Mouse (Mus musculus) myocyte (in vitro differentiated cells): ENCODE data around the gene Zfp870. TPM values are rescaled to one million over a fixed set of nuclear protein-coding genes. Genes with fewer than 3 reads are reported as not detected.

Source experiments
- H3K27me3 ChIP-seq: one replicate; pipeline ENCODE4 v1.6.1; 2011; ENCODE audit not compliant: control insufficient read depth, insufficient read depth, insufficient read length
- H3K36me3 ChIP-seq: one replicate; pipeline ENCODE4 v1.6.1; 2011; ENCODE audit not compliant: control insufficient read depth, insufficient read depth
- H3K4me2 ChIP-seq: one replicate; pipeline ENCODE4 v1.6.1; 2011; ENCODE audit warnings: low read depth, control low read depth
- H3K4me3 ChIP-seq: one replicate; pipeline ENCODE4 v1.5.1; 2011; ENCODE audit warnings: mild to moderate bottlenecking, control low read depth, moderate library complexity
- H3K79me2 ChIP-seq: one replicate; pipeline ENCODE4 v1.6.1; 2011; ENCODE audit not compliant: control insufficient read depth, insufficient read depth
- H3ac ChIP-seq: one replicate; pipeline ENCODE4 v1.6.1; 2011; ENCODE audit not compliant: control insufficient read depth, insufficient read length
- CEBPB ChIP-seq: IDR thresholded peaks from 2 replicates; pipeline ENCODE4 v1.6.1; 2011; ENCODE audit warnings: mild to moderate bottlenecking, moderate library complexity; ENCODE audit not compliant: poor library complexity, insufficient read depth, severe bottlenecking
- E2F4 ChIP-seq: IDR thresholded peaks from one replicate; pipeline ENCODE4 v1.6.1; 2011; ENCODE audit warnings: mild to moderate bottlenecking, control low read depth, moderate library complexity; ENCODE audit not compliant: insufficient read depth
- MAX ChIP-seq: IDR thresholded peaks from one replicate; pipeline ENCODE4 v1.6.1; 2011; ENCODE audit warnings: low read depth, mild to moderate bottlenecking, control low read depth
- MYOD1 ChIP-seq, 3 experiments: IDR thresholded peaks; one replicate each; pipeline ENCODE4 v1.6.1; 2011; ENCODE audit warnings: control low read depth in 2 of 3, low read depth in 2 of 3, mild to moderate bottlenecking in 2 of 3, moderate library complexity in 1 of 3; ENCODE audit not compliant: insufficient read length in 2 of 3, control insufficient read depth in 1 of 3
- MYOG ChIP-seq, 3 experiments: IDR thresholded peaks; one replicate each; pipeline ENCODE4 v1.6.1; 2011; ENCODE audit warnings: control low read depth in 2 of 3, low read depth in 2 of 3, mild to moderate bottlenecking in 2 of 3; ENCODE audit not compliant: insufficient read length in 2 of 3, control insufficient read depth in 1 of 3, insufficient read depth in 1 of 3
- POLR2A ChIP-seq: IDR thresholded peaks from one replicate; pipeline ENCODE4 v1.6.1; 2011; ENCODE audit warnings: low read depth, mild to moderate bottlenecking, control low read depth, moderate library complexity; ENCODE audit not compliant: insufficient read length
- POLR2AphosphoS2 ChIP-seq: IDR thresholded peaks from one replicate; pipeline ENCODE4 v1.6.1; 2011; ENCODE audit warnings: low read depth, control low read depth; ENCODE audit not compliant: insufficient read length
- REST ChIP-seq: IDR thresholded peaks from one replicate; pipeline ENCODE4 v1.6.1; 2011; ENCODE audit warnings: mild to moderate bottlenecking, control low read depth, moderate library complexity; ENCODE audit not compliant: insufficient read depth, insufficient read length
- SRF ChIP-seq: IDR thresholded peaks from one replicate; pipeline ENCODE4 v1.6.1; 2011; ENCODE audit warnings: low read depth; ENCODE audit not compliant: control insufficient read depth, insufficient read length
- TCF12 ChIP-seq: IDR thresholded peaks from one replicate; pipeline ENCODE4 v1.6.1; 2011; ENCODE audit warnings: mild to moderate bottlenecking, control low read depth; ENCODE audit not compliant: poor library complexity, insufficient read depth, severe bottlenecking
- TCF3 ChIP-seq: IDR thresholded peaks from one replicate; pipeline ENCODE4 v1.6.1; 2011; ENCODE audit warnings: low read depth, control low read depth; ENCODE audit not compliant: insufficient read length
- USF1 ChIP-seq: IDR thresholded peaks from one replicate; pipeline ENCODE4 v1.6.1; 2011; ENCODE audit warnings: low read depth, mild to moderate bottlenecking, control low read depth, moderate library complexity
- polyA plus RNA-seq: library from polyadenylated mRNA; unstranded; fragments of >200 nt; fragmentation: generic; extraction: Trizol; gene quantifications from one replicate; pipeline ENCODE4 v1.2.1, GENCODE M21; 2012; ENCODE audit warnings: missing spikeins

The Zfp870 gene
- 0.91 TPM for polyA plus RNA-seq

GRCm38 (mm10) chr17:32891239-32892180, at the start of gene Zfp870:
Zfp870 (minus strand) TSS chr17:32891642.
- H3K36me3 ChIP-seq = no peaks in the 10 kb centered on the region
- H3K4me3 ChIP-seq = peak within 1 kb of the TSS; percentile 70
- no peak within 1 kb of the TSS for H3ac ChIP-seq
- H3K4me2 ChIP-seq = peak within 1 kb of the TSS; percentile 74
- TF ChIP-seq SRF (no peak), POLR2AphosphoS2 (no peak), POLR2A (peak; percentile 14), TCF12 (no peak), MAX (no peak), E2F4 (no peak), REST (no peak), TCF3 (no peak), MYOD1 (IDR thresholded peaks at IDR 0.05; ENCODE audit: control insufficient read depth in 1 of 3, insufficient read length in 2 of 3, low read depth in 2 of 3) (peak in 2 of 3 experiments; percentile 2 to 26), MYOG (IDR thresholded peaks at IDR 0.05; ENCODE audit: control insufficient read depth in 1 of 3, insufficient read depth in 1 of 3, insufficient read length in 2 of 3, low read depth in 2 of 3) (no peak), CEBPB (no peak)
- H3K79me2 ChIP-seq = no peaks in the 10 kb centered on the region
- peaks cover under 1% of the 10 kb centered on the region for H3K27me3 ChIP-seq

- no peak overlapping the region for H3K4me3 ChIP-seq
- no peaks in the 10 kb centered on the region for H3K27me3 ChIP-seq
- TF ChIP-seq MYOD1 (IDR thresholded peaks at IDR 0.05; ENCODE audit: control insufficient read depth in 1 of 3, insufficient read length in 2 of 3, low read depth in 2 of 3) (no peak), MAX (no peak), TCF3 (no peak), CEBPB (no peak), USF1 (no peak), SRF (no peak), POLR2AphosphoS2 (no peak), REST (no peak), POLR2A (no peak), E2F4 (no peak), MYOG (IDR thresholded peaks at IDR 0.05; ENCODE audit: control insufficient read depth in 1 of 3, insufficient read depth in 1 of 3, insufficient read length in 2 of 3, low read depth in 2 of 3) (no peak), TCF12 (no peak)
- no peaks in the 10 kb centered on the region for H3K36me3 ChIP-seq
- no peak overlapping the region for H3K4me2 ChIP-seq
- H3ac ChIP-seq = no peak overlapping the region
- no peaks in the 10 kb centered on the region for H3K79me2 ChIP-seq
Measured at GRCm38 (mm10) chr17:32939831-32940230, 48.4 kb upstream of the Zfp870 start.

DNA sequence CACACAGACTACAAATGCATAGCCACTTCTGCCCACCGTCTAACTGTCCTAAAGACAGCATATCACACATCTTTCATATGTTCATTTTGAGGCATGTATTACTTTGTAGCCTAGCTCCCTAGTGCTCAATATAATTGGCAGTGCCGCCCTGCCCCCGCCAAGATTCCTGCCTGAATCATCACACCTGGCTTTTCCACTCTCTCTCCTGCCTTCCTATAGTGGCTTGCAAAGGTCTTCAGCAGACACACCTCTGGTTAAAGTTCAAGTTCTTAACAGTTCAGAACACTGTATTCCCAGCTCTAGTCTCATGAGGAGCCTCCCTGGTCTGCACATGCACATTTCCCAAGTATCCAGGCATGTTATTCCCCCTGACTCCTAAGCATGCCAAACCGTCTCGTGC, 36.4 kb upstream of the Zfp870 start:
- no peak overlapping the region for H3K4me3 ChIP-seq
- TF ChIP-seq POLR2A (no peak), USF1 (no peak), E2F4 (no peak), CEBPB (no peak), TCF12 (no peak), MYOG (IDR thresholded peaks at IDR 0.05; ENCODE audit: control insufficient read depth in 1 of 3, insufficient read depth in 1 of 3, insufficient read length in 2 of 3, low read depth in 2 of 3) (no peak), MAX (no peak), MYOD1 (IDR thresholded peaks at IDR 0.05; ENCODE audit: control insufficient read depth in 1 of 3, insufficient read length in 2 of 3, low read depth in 2 of 3) (no peak), SRF (no peak), POLR2AphosphoS2 (no peak), TCF3 (no peak)
- H3ac ChIP-seq = no peak overlapping the region
- no peaks in the 10 kb centered on the region for H3K79me2 ChIP-seq
- H3K27me3 ChIP-seq = no peaks in the 10 kb centered on the region
- no peaks in the 10 kb centered on the region for H3K36me3 ChIP-seq
- no peak overlapping the region for H3K4me2 ChIP-seq

DNA sequence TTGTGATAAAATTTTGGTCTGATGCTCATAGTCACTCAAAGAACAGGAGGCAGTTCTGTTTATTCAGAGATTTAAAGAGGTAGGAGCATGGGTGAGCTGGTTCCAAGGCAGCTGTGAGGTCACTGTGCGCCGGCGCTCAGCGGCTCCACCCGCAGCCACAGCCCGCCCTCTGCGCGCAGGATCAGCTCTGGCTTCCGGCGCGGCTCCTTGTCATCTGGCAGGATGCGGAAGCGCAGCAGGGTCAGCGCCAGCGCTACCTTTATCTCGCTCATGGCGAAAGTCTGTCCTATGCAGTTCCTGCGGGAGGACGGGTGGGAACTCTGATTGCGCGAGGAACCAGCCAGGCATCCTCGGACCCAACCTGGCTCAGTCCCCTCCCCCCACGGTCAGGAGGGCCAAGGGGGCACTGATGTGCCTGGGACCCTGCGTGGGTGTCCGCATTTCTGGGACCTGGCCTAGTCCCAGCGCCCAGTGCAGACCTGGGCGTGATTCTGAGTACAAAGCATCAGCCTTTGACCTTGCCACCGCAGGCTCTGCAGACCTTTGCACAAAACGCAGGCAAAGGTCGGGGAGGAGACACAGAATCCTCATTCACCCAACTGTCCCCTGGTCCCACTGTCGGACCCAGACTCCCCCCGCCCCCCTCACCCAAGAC, 33.3 kb upstream of the Zfp870 start:
- H3K27me3 ChIP-seq = no peaks in the 10 kb centered on the region
- H3ac ChIP-seq = no peak overlapping the region
- no peaks in the 10 kb centered on the region for H3K79me2 ChIP-seq
- TF ChIP-seq CEBPB = no peak
- TF ChIP-seq MYOD1 (IDR thresholded peaks at IDR 0.05; ENCODE audit: control insufficient read depth in 1 of 3, insufficient read length in 2 of 3, low read depth in 2 of 3) = no peak
- no peak for TF ChIP-seq POLR2A
- TF ChIP-seq MYOG (IDR thresholded peaks at IDR 0.05; ENCODE audit: control insufficient read depth in 1 of 3, insufficient read depth in 1 of 3, insufficient read length in 2 of 3, low read depth in 2 of 3) = no peak
- no peak for TF ChIP-seq TCF3
- no peak for TF ChIP-seq TCF12
- TF ChIP-seq E2F4 = no peak
- no peak for TF ChIP-seq POLR2AphosphoS2
- TF ChIP-seq MAX = no peak
- TF ChIP-seq SRF = no peak
- TF ChIP-seq USF1 = no peak
- TF ChIP-seq REST = no peak
- H3K36me3 ChIP-seq = no peaks in the 10 kb centered on the region
- no peak overlapping the region for H3K4me2 ChIP-seq
- H3K4me3 ChIP-seq = no peak overlapping the region
